Mouse (Mus musculus): Measurements from ENCODE around the gene Kdm6b. TPM values are rescaled to one million over a fixed set of nuclear protein-coding genes. Genes with fewer than 3 reads are reported as not detected.
"Not testable (repeated sequence)": the region's sequence is repeated elsewhere in the genome, so short reads cannot be mapped to it uniquely, and the experiment has no call there.

The Kdm6b gene
- polyA plus RNA-seq, 1 experiment from 2014 or later: 21.6 TPM

DNA sequence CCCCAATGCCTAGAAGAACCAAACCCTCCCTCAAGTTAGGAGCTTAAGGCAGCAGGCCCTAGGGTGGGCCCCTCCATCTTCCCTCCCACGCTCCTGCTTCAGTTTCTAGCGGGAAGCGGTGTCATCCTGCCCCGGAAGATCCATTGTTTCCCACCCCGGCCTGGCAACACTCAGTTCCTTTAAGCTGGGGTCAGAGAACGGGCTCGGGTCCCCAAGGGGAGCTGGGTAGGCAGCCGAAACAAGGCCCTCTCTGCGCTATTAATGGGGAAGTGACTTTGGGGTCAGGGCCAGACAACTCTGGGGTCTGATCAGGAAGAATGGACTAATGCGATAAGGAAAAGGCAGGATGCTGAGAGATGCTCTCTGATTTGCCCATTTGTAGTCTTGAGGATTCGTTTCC, 16.7 kb downstream of the Kdm6b start:
- WGBS: 29% methylated on average over 11 of the region's 11 CpGs
- H3K27ac ChIP-seq (replicated peaks): peak overlapping the region; percentile 98
- H3K4me3 ChIP-seq: peak overlapping the region; percentile 78
- no peak for ATAC-seq (ENCODE audit: extremely low read depth, insufficient number of reproducible peaks, low FRiP score, low TSS enrichment)
- peak overlapping the region; percentile 91 for H3K4me2 ChIP-seq
- H3K36me3 ChIP-seq: peaks cover 33% of the 10 kb centered on the region
- H3K27me3 ChIP-seq (replicated peaks): 0 out of 2 replicates have a peak, but pooled peaks cover 4% of the 10 kb centered on the region
- H3K9me3 ChIP-seq: no peaks in the 10 kb centered on the region
- peak overlapping the region; percentile 95 for H3K9ac ChIP-seq
- H3K4me1 ChIP-seq: peaks cover 59% of the 10 kb centered on the region

GRCm38 (mm10) chr11:69395634-69396373, 17.7 kb downstream of the Kdm6b start:
- Histone ChIP-seq H3K27ac (replicated peaks) (peak overlapping the region; percentile 98), H3K36me3 (peaks cover 27% of the 10 kb centered on the region), H3K9ac (peak overlapping the region; percentile 95), H3K4me1 (peaks cover 50% of the 10 kb centered on the region), H3K4me2 (peak overlapping the region; percentile 91), H3K9me3 (no peaks in the 10 kb centered on the region), H3K27me3 (replicated peaks) (0 out of 2 replicates have a peak, but pooled peaks cover 4% of the 10 kb centered on the region), H3K4me3 (peak overlapping the region; percentile 78)
- WGBS: under 1% methylated on average over 48 of the region's 48 CpGs
- ATAC-seq (ENCODE audit: extremely low read depth, insufficient number of reproducible peaks, low FRiP score, low TSS enrichment): peak; percentile 78

GRCm38 (mm10) chr11:69395235-69395633, 18.2 kb downstream of the Kdm6b start, which contains the start of the genes Naa38 and Cyb5d1:
TSS of gene Naa38 (plus strand) at chr11:69395487.
TSS of gene Cyb5d1 (minus strand) at chr11:69395631.
- whole genome bisulfite sequencing: under 1% methylated on average over 24 of the region's 24 CpGs
- not testable (repeated sequence) for H3K27me3 ChIP-seq (replicated peaks); H3K9me3 ChIP-seq
- peak within 1 kb of the TSS; percentile 95 for H3K9ac ChIP-seq
- H3K4me2 ChIP-seq: peak within 1 kb of the TSS; percentile 91
- H3K27ac ChIP-seq (replicated peaks): peak within 1 kb of the TSS; percentile 98
- H3K4me3 ChIP-seq: peak within 1 kb of the TSS; percentile 78
- peaks cover 46% of the 10 kb centered on the region for H3K4me1 ChIP-seq
- peak; percentile 62; the same call in 1 of the 2 replicates for ATAC-seq (ENCODE audit: extremely low read depth, insufficient number of reproducible peaks, low FRiP score, low TSS enrichment)
- H3K36me3 ChIP-seq: peaks cover 22% of the 10 kb centered on the region

- ATAC-seq (ENCODE audit: extremely low read depth, insufficient number of reproducible peaks, low FRiP score, low TSS enrichment): not testable (repeated sequence)
Observed at GRCm38 (mm10) chr11:69394591-69395167, 18.8 kb downstream of the Kdm6b start.

DNA sequence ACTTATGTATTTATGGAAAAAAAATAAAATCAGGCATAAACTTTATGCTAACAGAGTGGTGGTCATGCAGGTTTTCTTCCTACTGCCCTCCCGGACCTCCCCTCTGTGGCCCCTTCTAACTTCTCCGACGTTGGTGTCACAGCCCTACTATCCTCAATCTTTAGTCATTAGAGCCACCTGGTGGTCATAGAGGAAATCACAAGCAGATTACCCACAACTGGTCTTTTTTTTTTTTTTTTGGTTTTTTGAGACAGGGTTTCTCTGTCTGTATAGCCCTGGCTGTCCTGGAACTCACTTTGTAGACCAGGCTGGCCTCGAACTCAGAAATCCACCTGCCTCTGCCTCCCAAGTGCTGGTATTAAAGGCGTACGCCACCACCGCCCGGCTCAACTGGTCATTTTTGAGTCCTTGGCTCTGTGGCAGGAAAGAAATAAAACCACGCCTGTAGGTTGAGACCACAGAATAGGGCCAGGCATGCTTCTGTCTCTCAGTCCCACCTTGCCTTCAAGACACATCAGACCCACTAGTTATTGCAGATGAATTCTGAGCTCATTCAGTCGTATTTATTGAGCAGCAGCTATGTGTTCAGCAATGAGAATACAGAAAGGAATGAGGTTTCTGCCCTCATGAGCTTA, 23.0 kb downstream of the Kdm6b start:
- Histone ChIP-seq H3K4me3 (no peak overlapping the region), H3K36me3 (peaks cover 11% of the 10 kb centered on the region; the same call in 1 of the 2 replicates), H3K4me1 (peaks cover 8% of the 10 kb centered on the region), H3K4me2 (peak overlapping the region; percentile 4; the same call in 1 of the 2 replicates), H3K9me3 (no peaks in the 10 kb centered on the region), H3K9ac (no peak overlapping the region), H3K27ac (replicated peaks) (no peak overlapping the region), H3K27me3 (replicated peaks) (no peaks in the 10 kb centered on the region)
- no peak for ATAC-seq (ENCODE audit: extremely low read depth, insufficient number of reproducible peaks, low FRiP score, low TSS enrichment)
- 48% methylated on average over 10 of the region's 10 CpGs for WGBS

More at GRCm38 (mm10) chr11:69394591-69395167, 18.8 kb downstream of the Kdm6b start:
- Histone ChIP-seq H3K4me2 (peak overlapping the region; percentile 91), H3K4me3 (peak overlapping the region; percentile 78), H3K9ac (peak overlapping the region; percentile 95), H3K4me1 (peaks cover 43% of the 10 kb centered on the region), H3K36me3 (peaks cover 16% of the 10 kb centered on the region), H3K27ac (replicated peaks) (peak overlapping the region; percentile 98)
- 1% methylated on average over 31 of the region's 31 CpGs for whole genome bisulfite sequencing
- H3K27me3 ChIP-seq (replicated peaks); H3K9me3 ChIP-seq: not testable (repeated sequence)

GRCm38 (mm10) chr11:69389531-69390399, 23.7 kb downstream of the Kdm6b start:
- H3K4me2 ChIP-seq: peak overlapping the region; percentile 4; the same call in 1 of the 2 replicates
- 0 out of 2 replicates have a peak overlapping the region, but pooled peaks have one; percentile 30 for H3K9ac ChIP-seq
- H3K4me3 ChIP-seq: no peak overlapping the region
- H3K9me3 ChIP-seq: no peaks in the 10 kb centered on the region
- peaks cover 8% of the 10 kb centered on the region for H3K4me1 ChIP-seq
- ATAC-seq (ENCODE audit: extremely low read depth, insufficient number of reproducible peaks, low FRiP score, low TSS enrichment): no peak
- peaks cover 11% of the 10 kb centered on the region; the same call in 1 of the 2 replicates for H3K36me3 ChIP-seq
- H3K27me3 ChIP-seq (replicated peaks): no peaks in the 10 kb centered on the region
- no peak overlapping the region for H3K27ac ChIP-seq (replicated peaks)
- 68% methylated on average over 14 of the region's 14 CpGs for WGBS

DNA sequence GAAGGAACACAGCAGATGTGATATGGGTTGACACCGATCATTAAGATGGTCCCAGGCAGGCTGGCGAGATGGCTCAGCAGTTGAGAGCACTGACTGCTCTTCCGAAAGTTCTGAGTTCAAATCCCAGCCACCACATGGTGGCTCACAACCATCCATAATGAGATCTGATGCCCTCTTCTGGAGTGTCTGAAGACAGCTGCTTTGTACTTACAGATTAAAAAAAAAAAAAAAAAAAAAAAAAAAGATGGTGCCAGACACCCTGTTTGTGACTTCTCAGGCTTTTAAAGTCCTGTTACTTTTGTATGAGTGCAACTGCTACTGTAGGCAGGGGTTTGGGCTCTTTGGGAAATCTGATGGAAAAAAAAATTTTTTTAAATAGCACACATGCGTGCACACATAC, 24.8 kb downstream of the Kdm6b start:
- H3K27me3 ChIP-seq (replicated peaks): no peaks in the 10 kb centered on the region
- WGBS: 92% methylated on average over 4 of the region's 4 CpGs
- H3K4me3 ChIP-seq: no peak overlapping the region
- H3K9ac ChIP-seq: no peak overlapping the region
- peaks cover 11% of the 10 kb centered on the region; the same call in 1 of the 2 replicates for H3K36me3 ChIP-seq
- H3K27ac ChIP-seq (replicated peaks): no peak overlapping the region
- ATAC-seq (ENCODE audit: extremely low read depth, insufficient number of reproducible peaks, low FRiP score, low TSS enrichment): no peak
- H3K9me3 ChIP-seq: no peaks in the 10 kb centered on the region
- peaks cover 4% of the 10 kb centered on the region; the same call in 1 of the 2 replicates for H3K4me1 ChIP-seq
- H3K4me2 ChIP-seq: no peak overlapping the region

- Histone ChIP-seq H3K27me3 (replicated peaks) (no peaks in the 10 kb centered on the region), H3K27ac (replicated peaks) (no peak overlapping the region), H3K9ac (no peak overlapping the region), H3K36me3 (peaks cover 6% of the 10 kb centered on the region; the same call in 1 of the 2 replicates), H3K9me3 (no peaks in the 10 kb centered on the region), H3K4me1 (peaks cover 13% of the 10 kb centered on the region), H3K4me2 (no peak overlapping the region), H3K4me3 (no peak overlapping the region)
- no peak for ATAC-seq (ENCODE audit: extremely low read depth, insufficient number of reproducible peaks, low FRiP score, low TSS enrichment)
- 74% methylated on average over 7 of the region's 7 CpGs for WGBS
Observed at GRCm38 (mm10) chr11:69386758-69387157, 26.7 kb downstream of the Kdm6b start.

DNA sequence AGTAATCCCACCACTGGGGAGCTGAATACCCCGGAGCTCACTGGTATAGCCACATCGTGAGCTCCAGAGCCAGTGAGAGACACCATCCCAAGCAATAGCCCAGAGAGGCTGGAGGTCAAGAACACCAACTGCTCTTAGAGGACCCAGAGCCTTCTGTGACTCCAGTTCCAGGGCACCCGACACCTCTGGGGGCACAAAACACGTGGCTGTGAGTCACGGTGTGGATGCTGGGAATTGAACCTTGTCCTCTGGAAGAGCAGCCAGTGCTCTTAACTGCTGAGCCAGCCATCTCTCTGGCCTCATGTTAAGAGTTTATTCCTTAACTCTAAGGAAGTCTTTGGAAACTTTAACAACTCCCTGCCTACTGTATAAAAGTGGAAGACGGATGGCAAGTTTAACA, 28.5 kb downstream of the Kdm6b start:
- 69% methylated on average over 6 of the region's 6 CpGs for WGBS
- Histone ChIP-seq H3K27ac (replicated peaks) (no peak overlapping the region), H3K9me3 (no peaks in the 10 kb centered on the region), H3K9ac (no peak overlapping the region), H3K36me3 (0 out of 2 replicates have a peak, but pooled peaks cover 2% of the 10 kb centered on the region), H3K27me3 (replicated peaks) (no peaks in the 10 kb centered on the region), H3K4me2 (no peak overlapping the region), H3K4me3 (no peak overlapping the region), H3K4me1 (peaks cover 16% of the 10 kb centered on the region)
- ATAC-seq (ENCODE audit: extremely low read depth, insufficient number of reproducible peaks, low FRiP score, low TSS enrichment): no peak

GRCm38 (mm10) chr11:69382478-69383105, 30.9 kb downstream of the Kdm6b start:
- Histone ChIP-seq H3K36me3 (peaks cover 3% of the 10 kb centered on the region; the same call in 1 of the 2 replicates), H3K4me2 (no peak overlapping the region), H3K9ac (peak overlapping the region; percentile 44; the same call in 1 of the 2 replicates)

More at GRCm38 (mm10) chr11:69382478-69383105, 30.9 kb downstream of the Kdm6b start:
- Histone ChIP-seq H3K4me3 (no peak overlapping the region), H3K27me3 (replicated peaks) (no peaks in the 10 kb centered on the region), H3K4me1 (peaks cover 18% of the 10 kb centered on the region), H3K9me3 (no peaks in the 10 kb centered on the region), H3K27ac (replicated peaks) (no peak overlapping the region)
- no peak for ATAC-seq (ENCODE audit: extremely low read depth, insufficient number of reproducible peaks, low FRiP score, low TSS enrichment)
- WGBS: 55% methylated on average over 10 of the region's 10 CpGs
